Comparison of ENCODE assay signal across 9 mouse cellular contexts in the genomic region with DNA sequence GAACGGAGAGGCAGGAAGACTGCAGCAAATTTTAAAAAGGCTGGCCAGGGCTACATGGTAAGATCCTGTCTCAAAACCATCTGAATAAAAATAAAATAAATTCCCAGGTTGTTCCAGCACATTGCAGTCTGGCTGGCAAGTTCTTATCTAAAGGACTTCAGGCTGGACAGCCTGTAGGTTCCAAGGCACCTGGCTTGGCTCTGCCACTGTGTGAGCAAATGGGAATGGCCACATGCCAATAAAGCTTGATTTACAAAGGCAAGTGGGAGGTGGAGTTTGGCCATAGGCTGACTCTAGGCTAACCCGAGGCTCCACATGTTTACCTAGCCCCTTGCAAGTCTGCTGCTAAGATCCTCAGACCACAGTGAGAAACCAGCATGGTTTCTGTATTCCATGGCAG.
DNase-seq lines count a peak whose midpoint lies in the region; ATAC-seq lines count a peak whose summit lies in the region.
"Had no signal": no experiment of that assay in that cellular context is flagged by ENCODE, and none has a peak within 500 bp of the region (broad histone marks: within the 10 kb centered on the region; RNA-seq: fewer than 3 reads in every experiment).

No protein-coding gene starts in this region.

- no peak overlapping the region for H3K4me2 ChIP-seq in midbrain, embryonic 14.5 days (ENCODE audit: low read length)
- H3K4me2 ChIP-seq in midbrain, embryonic 11.5 days, result no peak overlapping the region
- H3K4me2 ChIP-seq in stomach, embryonic 16.5 days (ENCODE audit: low read depth, low read length), result no peak overlapping the region

- no peak for ATAC-seq in midbrain, embryonic 14.5 days (ENCODE audit: low FRiP score, low TSS enrichment)
- no peak for ATAC-seq in midbrain, embryonic 11.5 days (ENCODE audit: low FRiP score)
- ATAC-seq in stomach, embryonic 16.5 days (ENCODE audit: insufficient read depth, low FRiP score), result no peak
- no peak for ATAC-seq in megakaryocyte-erythroid progenitor cell, adult 5-6 weeks (replicated peaks; ENCODE audit: low FRiP score, low TSS enrichment, poor library complexity, severe bottlenecking)

- H3K4me3 ChIP-seq in midbrain, embryonic 14.5 days (replicated peaks; ENCODE audit: low read depth, low read length), result no peak overlapping the region
- no peak overlapping the region for H3K4me3 ChIP-seq in midbrain, embryonic 11.5 days (ENCODE audit: low read depth, low read length)
- no peak overlapping the region for H3K4me3 ChIP-seq in limb, embryonic 10.5 days
- H3K4me3 ChIP-seq in stomach, embryonic 16.5 days (replicated peaks; ENCODE audit: low read length), result no peak overlapping the region

- peak; percentile 79 for DNase-seq in cerebellum, adult 9-10 months
- DNase-seq in cerebellum, adult 11 months, result no peak
- peak; percentile 46 for DNase-seq in midbrain, embryonic 14.5 days
- DNase-seq in midbrain, embryonic 11.5 days (ENCODE audit: low spot score, missing footprints), result no peak
- DNase-seq in limb, embryonic 10.5 days (ENCODE audit: low spot score), result no peak
- DNase-seq in embryo, embryonic 11 days, result no peak

- H3K27ac ChIP-seq in midbrain, embryonic 14.5 days (replicated peaks; ENCODE audit: low read depth, low read length), result no peak overlapping the region
- no peak overlapping the region for H3K27ac ChIP-seq in midbrain, embryonic 11.5 days (ENCODE audit: low read depth, low read length)
- H3K27ac ChIP-seq in limb, embryonic 10.5 days, result 0 out of 2 replicates have a peak overlapping the region, but pooled peaks have one; percentile 59
- H3K27ac ChIP-seq in stomach, embryonic 16.5 days (ENCODE audit: low read length), result no peak overlapping the region
- H3K27ac ChIP-seq: liver, embryonic 14.5 days had no signal

- peaks cover 8% of the 10 kb centered on the region; the same call in 1 of the 2 replicates for H3K4me1 ChIP-seq in midbrain, embryonic 14.5 days (ENCODE audit: control insufficient read depth, insufficient read depth, low read length)
- no peaks in the 10 kb centered on the region for H3K4me1 ChIP-seq in midbrain, embryonic 11.5 days (ENCODE audit: control insufficient read depth, insufficient read depth, low read length)
- peaks cover 60% of the 10 kb centered on the region for H3K4me1 ChIP-seq in limb, embryonic 10.5 days
- H3K4me1 ChIP-seq in stomach, embryonic 16.5 days (ENCODE audit: control insufficient read depth, insufficient read depth, low read length), result peaks cover 56% of the 10 kb centered on the region

- H3K27me3 ChIP-seq in midbrain, embryonic 14.5 days (ENCODE audit: control insufficient read depth, insufficient read depth, low read length), result no peaks in the 10 kb centered on the region
- H3K27me3 ChIP-seq in midbrain, embryonic 11.5 days (ENCODE audit: control insufficient read depth, insufficient read depth, low read length), result no peaks in the 10 kb centered on the region
- H3K27me3 ChIP-seq in limb, embryonic 10.5 days (ENCODE audit: low read depth, poor library complexity, severe bottlenecking), result no peaks in the 10 kb centered on the region
- H3K27me3 ChIP-seq in stomach, embryonic 16.5 days (ENCODE audit: control insufficient read depth, insufficient read depth, low read length), result no peaks in the 10 kb centered on the region

- H3K9ac ChIP-seq in midbrain, embryonic 14.5 days (replicated peaks; ENCODE audit: low read length), result no peak overlapping the region
- no peak overlapping the region for H3K9ac ChIP-seq in midbrain, embryonic 11.5 days (ENCODE audit: low read length)
- peak overlapping the region; percentile 21; the same call in 1 of the 2 replicates for H3K9ac ChIP-seq in stomach, embryonic 16.5 days (ENCODE audit: low read length)
- H3K9ac ChIP-seq: liver, embryonic 14.5 days had no signal

- WGBS in midbrain, embryonic 14.5 days, result 73% methylated on average over 2 of the region's 2 CpGs
- 70% methylated on average over 2 of the region's 2 CpGs for WGBS in midbrain, embryonic 11.5 days
- WGBS in limb, embryonic 10.5 days, result 55% methylated on average over 2 of the region's 2 CpGs
- WGBS in stomach, embryonic 16.5 days, result 34% methylated on average over 2 of the region's 2 CpGs

- no peaks in the 10 kb centered on the region for H3K9me3 ChIP-seq in midbrain, embryonic 14.5 days (ENCODE audit: control insufficient read depth, low read length)
- no peaks in the 10 kb centered on the region for H3K9me3 ChIP-seq in midbrain, embryonic 11.5 days (ENCODE audit: control insufficient read depth, low read length)
- no peaks in the 10 kb centered on the region for H3K9me3 ChIP-seq in limb, embryonic 10.5 days (replicated peaks)
- no peaks in the 10 kb centered on the region for H3K9me3 ChIP-seq in stomach, embryonic 16.5 days (replicated peaks; ENCODE audit: control insufficient read depth, low read length)

- peaks cover 35% of the 10 kb centered on the region for H3K36me3 ChIP-seq in midbrain, embryonic 14.5 days (ENCODE audit: control insufficient read depth, insufficient read depth, low read length)
- H3K36me3 ChIP-seq in midbrain, embryonic 11.5 days (ENCODE audit: control insufficient read depth, insufficient read depth, low read length), result peaks cover 8% of the 10 kb centered on the region; the same call in 1 of the 2 replicates
- H3K36me3 ChIP-seq in limb, embryonic 10.5 days, result peaks cover 87% of the 10 kb centered on the region
- peaks cover 17% of the 10 kb centered on the region; the same call in 1 of the 2 replicates for H3K36me3 ChIP-seq in stomach, embryonic 16.5 days (ENCODE audit: control insufficient read depth, insufficient read depth, low read length)

Comparison
In these comparisons a context has a peak if more than half of its experiments do, and no peak if none do; other contexts are left out.
1. DNase-seq: peak in cerebellum, adult 9-10 months (single experiment) and midbrain, embryonic 14.5 days (single experiment); none in cerebellum, adult 11 months (single experiment), midbrain, embryonic 11.5 days (single experiment), limb, embryonic 10.5 days (single experiment) and embryo, embryonic 11 days (single experiment).